8 mouse cellular contexts compared by ENCODE assay signal in genomic region chr6:72955517-72956198, GRCm38 (mm10). TPM values are rescaled to one million over a fixed set of nuclear protein-coding genes. Genes with fewer than 3 reads are reported as not detected.
DNase-seq lines count a peak whose midpoint lies in the region; ATAC-seq lines count a peak whose summit lies in the region.

No protein-coding gene starts in this region.

- H3K4me1 ChIP-seq in embryonic facial prominence, embryonic 14.5 days (ENCODE audit: control insufficient read depth, insufficient read depth, low read length), result peaks cover 22% of the 10 kb centered on the region
- peaks cover 11% of the 10 kb centered on the region for H3K4me1 ChIP-seq in intestine, embryonic 16.5 days (ENCODE audit: control insufficient read depth, insufficient read depth, low read length)

- peak overlapping the region; percentile 56 for H3K27ac ChIP-seq in embryonic facial prominence, embryonic 14.5 days (replicated peaks; ENCODE audit: low read depth, low read length)
- peak overlapping the region; percentile 59; the same call in 1 of the 2 replicates for H3K27ac ChIP-seq in intestine, embryonic 16.5 days (ENCODE audit: low read length)

- no peak for ATAC-seq in embryonic facial prominence, embryonic 14.5 days (ENCODE audit: low read depth)
- no peak for ATAC-seq in intestine, embryonic 16.5 days

- DNase-seq in adrenal gland, postnatal 14 days, result peak; percentile 19
- DNase-seq in adrenal gland, postnatal 25 days, result no peak
- DNase-seq in B cell, adult 2 months, result peak; percentile 61 to 63
- no peak for DNase-seq in embryonic facial prominence, embryonic 14.5 days (ENCODE audit: low spot score)
- DNase-seq in retina, embryonic 14.5 days (ENCODE audit: low spot score), result peak; percentile 52
- no peak for DNase-seq in urinary bladder, postnatal 10 days (ENCODE audit: low spot score)
- no peak for DNase-seq in gastrocnemius, postnatal 10 days

- WGBS in embryonic facial prominence, embryonic 14.5 days, result 39% methylated on average over 8 of the region's 8 CpGs
- WGBS in intestine, embryonic 16.5 days, result 61% methylated on average over 8 of the region's 8 CpGs

- H3K36me3 ChIP-seq in embryonic facial prominence, embryonic 14.5 days (ENCODE audit: control insufficient read depth, insufficient read depth, low read length), result no peaks in the 10 kb centered on the region
- no peaks in the 10 kb centered on the region for H3K36me3 ChIP-seq in intestine, embryonic 16.5 days (ENCODE audit: control insufficient read depth, insufficient read depth, low read length)

- H3K27me3 ChIP-seq in embryonic facial prominence, embryonic 14.5 days (replicated peaks; ENCODE audit: control insufficient read depth, insufficient read depth, low read length), result no peaks in the 10 kb centered on the region
- no peaks in the 10 kb centered on the region for H3K27me3 ChIP-seq in intestine, embryonic 16.5 days (replicated peaks; ENCODE audit: control insufficient read depth, insufficient read depth, low read length)

- H3K9ac ChIP-seq in embryonic facial prominence, embryonic 14.5 days (ENCODE audit: low read depth, low read length), result 0 out of 2 replicates have a peak overlapping the region, but pooled peaks have one; percentile 96
- no peak overlapping the region for H3K9ac ChIP-seq in intestine, embryonic 16.5 days (ENCODE audit: low read depth, low read length)

- peak overlapping the region; percentile 83 for H3K4me2 ChIP-seq in embryonic facial prominence, embryonic 14.5 days (ENCODE audit: low read depth, low read length)
- H3K4me2 ChIP-seq in intestine, embryonic 16.5 days (ENCODE audit: low read depth, low read length), result peak overlapping the region; percentile 56

- H3K4me3 ChIP-seq in embryonic facial prominence, embryonic 14.5 days (ENCODE audit: low read depth, low read length), result peak overlapping the region; percentile 87
- H3K4me3 ChIP-seq in intestine, embryonic 16.5 days (ENCODE audit: low read length), result no peak overlapping the region

- no peaks in the 10 kb centered on the region for H3K9me3 ChIP-seq in embryonic facial prominence, embryonic 14.5 days (ENCODE audit: control insufficient read depth, low read length)
- no peaks in the 10 kb centered on the region for H3K9me3 ChIP-seq in intestine, embryonic 16.5 days (ENCODE audit: control insufficient read depth, low read length)

RNA-seq across cellular contexts. Expression of gene Tmsb10, which starts 2.9 kb away (rescaled TPM):
- total RNA-seq in adrenal gland, postnatal 14 days (2021), result 355 and 495 TPM in 2 replicates
- total RNA-seq in adrenal gland, postnatal 25 days (2021), result 194 and 195 TPM in 2 replicates
- polyA plus RNA-seq in embryonic facial prominence, embryonic 14.5 days (2014; fragmentation: Nextera tagmentation; extraction: Ambion mirVana), result 2,276 and 2,340 TPM in 2 replicates
- polyA plus RNA-seq in intestine, embryonic 16.5 days (2015; fragmentation: Nextera tagmentation; extraction: Ambion mirVana), result 1,797 and 1,804 TPM in 2 replicates
- total RNA-seq in gastrocnemius, postnatal 10 days (2021), result 100 to 1,000 TPM; 485 to 609 TPM

RNA-seq across cellular contexts. Expression of gene Kcmf1, which starts 55.9 kb away (rescaled TPM):
- 86.8 and 97.9 TPM in 2 replicates for total RNA-seq in adrenal gland, postnatal 14 days (2021)
- 81.8 and 83.5 TPM in 2 replicates for total RNA-seq in adrenal gland, postnatal 25 days (2021)
- 45.4 and 47.0 TPM in 2 replicates for polyA plus RNA-seq in embryonic facial prominence, embryonic 14.5 days (2014; fragmentation: Nextera tagmentation; extraction: Ambion mirVana)
- polyA plus RNA-seq in intestine, embryonic 16.5 days (2015; fragmentation: Nextera tagmentation; extraction: Ambion mirVana), result 23.8 and 24.6 TPM in 2 replicates
- total RNA-seq in gastrocnemius, postnatal 10 days (2021), result 10 to 100 TPM; 84.0 to 87.2 TPM

Comparison
In these comparisons a context has a peak if more than half of its experiments do, and no peak if none do; other contexts are left out.
1. DNase-seq: peak in adrenal gland, postnatal 14 days (single experiment), B cell, adult 2 months (2 of 2) and retina, embryonic 14.5 days (single experiment); none in adrenal gland, postnatal 25 days (single experiment), embryonic facial prominence, embryonic 14.5 days (single experiment), urinary bladder, postnatal 10 days (single experiment) and gastrocnemius, postnatal 10 days (single experiment).